Mouse (Mus musculus): ENCODE measurements around the gene Muc5b. TPM values are rescaled to one million over a fixed set of nuclear protein-coding genes. Genes with fewer than 3 reads are reported as not detected.

Gene Muc5b
- polyA plus RNA-seq, 1 experiment, result not detected

GRCm38 (mm10) chr7:141817355-141818075, 21.4 kb upstream of the Muc5b start:
- H3K4me3 ChIP-seq (replicated peaks; ENCODE audit: insufficient read depth, low read depth, low read length), result no peak overlapping the region
- TF ChIP-seq POLR2A (IDR thresholded peaks at IDR 0.05; ENCODE audit: borderline replicate concordance, insufficient read depth, low read length), result no peak
- TF ChIP-seq CTCF (IDR thresholded peaks at IDR 0.05; ENCODE audit: borderline replicate concordance, insufficient read depth, low read depth, low read length), result no peak
- H3K27ac ChIP-seq (ENCODE audit: insufficient read depth, low read length), result no peak overlapping the region
- peaks cover 13% of the 10 kb centered on the region for H3K4me1 ChIP-seq (ENCODE audit: control insufficient read depth, insufficient read depth, low read length)
- WGBS, result 46% methylated on average over 11 of the region's 11 CpGs
- no peaks in the 10 kb centered on the region for H3K27me3 ChIP-seq (ENCODE audit: control insufficient read depth, insufficient read depth, low read length)
- peak; percentile 26 to 34 for DNase-seq

- Histone ChIP-seq H3K4me3 (replicated peaks; ENCODE audit: insufficient read depth, low read depth, low read length) (no peak overlapping the region), H3K27me3 (ENCODE audit: control insufficient read depth, insufficient read depth, low read length) (no peaks in the 10 kb centered on the region), H3K27ac (ENCODE audit: insufficient read depth, low read length) (no peak overlapping the region), H3K4me1 (ENCODE audit: control insufficient read depth, insufficient read depth, low read length) (peaks cover 13% of the 10 kb centered on the region)
- peak in 1 of 2 experiments; percentile 14 for DNase-seq
- WGBS, result 25% methylated on average over 3 of the region's 3 CpGs
- no peak for TF ChIP-seq POLR2A (IDR thresholded peaks at IDR 0.05; ENCODE audit: borderline replicate concordance, insufficient read depth, low read length)
- no peak for TF ChIP-seq CTCF (IDR thresholded peaks at IDR 0.05; ENCODE audit: borderline replicate concordance, insufficient read depth, low read depth, low read length)
Measured at GRCm38 (mm10) chr7:141818267-141818666, 20.6 kb upstream of the Muc5b start.

- DNase-seq, result no peak
- Histone ChIP-seq H3K4me1 (ENCODE audit: control insufficient read depth, insufficient read depth, low read length) (peaks cover 3% of the 10 kb centered on the region; the same call in 1 of the 2 replicates), H3K4me3 (replicated peaks; ENCODE audit: insufficient read depth, low read depth, low read length) (no peak overlapping the region), H3K27me3 (ENCODE audit: control insufficient read depth, insufficient read depth, low read length) (no peaks in the 10 kb centered on the region), H3K27ac (ENCODE audit: insufficient read depth, low read length) (no peak overlapping the region)
- TF ChIP-seq POLR2A (IDR thresholded peaks at IDR 0.05; ENCODE audit: borderline replicate concordance, insufficient read depth, low read length), result no peak
- no peak for TF ChIP-seq CTCF (IDR thresholded peaks at IDR 0.05; ENCODE audit: borderline replicate concordance, insufficient read depth, low read depth, low read length)
- 21% methylated on average over 4 of the region's 4 CpGs for WGBS
Measured at GRCm38 (mm10) chr7:141822582-141823261, 16.1 kb upstream of the Muc5b start.

- no peaks in the 10 kb centered on the region for H3K27me3 ChIP-seq (ENCODE audit: control insufficient read depth, insufficient read depth, low read length)
- WGBS, result 85% methylated on average over 6 of the region's 6 CpGs
Measured at GRCm38 (mm10) chr7:141823699-141824098, 15.2 kb upstream of the Muc5b start.

GRCm38 (mm10) chr7:141824398-141824797, 14.5 kb upstream of the Muc5b start:
- Histone ChIP-seq H3K4me1 (ENCODE audit: control insufficient read depth, insufficient read depth, low read length) (no peaks in the 10 kb centered on the region), H3K27ac (ENCODE audit: insufficient read depth, low read length) (no peak overlapping the region), H3K4me3 (replicated peaks; ENCODE audit: insufficient read depth, low read depth, low read length) (no peak overlapping the region), H3K27me3 (ENCODE audit: control insufficient read depth, insufficient read depth, low read length) (no peaks in the 10 kb centered on the region)
- WGBS, result 92% methylated on average over 9 of the region's 9 CpGs
- DNase-seq, result no peak
- no peak for TF ChIP-seq CTCF (IDR thresholded peaks at IDR 0.05; ENCODE audit: borderline replicate concordance, insufficient read depth, low read depth, low read length)
- no peak for TF ChIP-seq POLR2A (IDR thresholded peaks at IDR 0.05; ENCODE audit: borderline replicate concordance, insufficient read depth, low read length)

More at GRCm38 (mm10) chr7:141823699-141824098, 15.2 kb upstream of the Muc5b start:
- Histone ChIP-seq H3K27ac (ENCODE audit: insufficient read depth, low read length) (no peak overlapping the region), H3K4me1 (ENCODE audit: control insufficient read depth, insufficient read depth, low read length) (no peaks in the 10 kb centered on the region), H3K4me3 (replicated peaks; ENCODE audit: insufficient read depth, low read depth, low read length) (no peak overlapping the region)
- TF ChIP-seq POLR2A (IDR thresholded peaks at IDR 0.05; ENCODE audit: borderline replicate concordance, insufficient read depth, low read length) (no peak), CTCF (IDR thresholded peaks at IDR 0.05; ENCODE audit: borderline replicate concordance, insufficient read depth, low read depth, low read length) (no peak)
- no peak for DNase-seq

GRCm38 (mm10) chr7:141835941-141836340, 2.9 kb upstream of the Muc5b start:
- 18% methylated on average over 7 of the region's 7 CpGs for WGBS
- TF ChIP-seq CTCF (IDR thresholded peaks at IDR 0.05; ENCODE audit: borderline replicate concordance, insufficient read depth, low read depth, low read length) (no peak), POLR2A (IDR thresholded peaks at IDR 0.05; ENCODE audit: borderline replicate concordance, insufficient read depth, low read length) (no peak)
- Histone ChIP-seq H3K27ac (ENCODE audit: insufficient read depth, low read length) (no peak overlapping the region), H3K27me3 (ENCODE audit: control insufficient read depth, insufficient read depth, low read length) (no peaks in the 10 kb centered on the region), H3K4me1 (ENCODE audit: control insufficient read depth, insufficient read depth, low read length) (no peaks in the 10 kb centered on the region), H3K4me3 (replicated peaks; ENCODE audit: insufficient read depth, low read depth, low read length) (no peak overlapping the region)
- DNase-seq, result no peak

GRCm38 (mm10) chr7:141836423-141836822, 2.4 kb upstream of the Muc5b start:
- no peak for DNase-seq
- 34% methylated on average over 8 of the region's 8 CpGs for WGBS
- H3K4me3 ChIP-seq (replicated peaks; ENCODE audit: insufficient read depth, low read depth, low read length), result no peak overlapping the region
- TF ChIP-seq POLR2A (IDR thresholded peaks at IDR 0.05; ENCODE audit: borderline replicate concordance, insufficient read depth, low read length) (no peak), CTCF (IDR thresholded peaks at IDR 0.05; ENCODE audit: borderline replicate concordance, insufficient read depth, low read depth, low read length) (no peak)
- no peaks in the 10 kb centered on the region for H3K4me1 ChIP-seq (ENCODE audit: control insufficient read depth, insufficient read depth, low read length)
- no peak overlapping the region for H3K27ac ChIP-seq (ENCODE audit: insufficient read depth, low read length)
- no peaks in the 10 kb centered on the region for H3K27me3 ChIP-seq (ENCODE audit: control insufficient read depth, insufficient read depth, low read length)

GRCm38 (mm10) chr7:141840354-141840753, 1.5 kb downstream of the Muc5b start:
- Histone ChIP-seq H3K4me1 (ENCODE audit: control insufficient read depth, insufficient read depth, low read length) (no peaks in the 10 kb centered on the region), H3K27me3 (ENCODE audit: control insufficient read depth, insufficient read depth, low read length) (no peaks in the 10 kb centered on the region), H3K27ac (ENCODE audit: insufficient read depth, low read length) (no peak overlapping the region), H3K4me3 (replicated peaks; ENCODE audit: insufficient read depth, low read depth, low read length) (no peak overlapping the region)
- DNase-seq, result no peak
- TF ChIP-seq POLR2A (IDR thresholded peaks at IDR 0.05; ENCODE audit: borderline replicate concordance, insufficient read depth, low read length) (no peak), CTCF (IDR thresholded peaks at IDR 0.05; ENCODE audit: borderline replicate concordance, insufficient read depth, low read depth, low read length) (no peak)
- WGBS, result 88% methylated on average over 10 of the region's 10 CpGs
